Mouse (Mus musculus) thymus, adult 2 months (tissue): Measurements from ENCODE around the gene Sumf1.

Source experiments
- CTCF ChIP-seq: fragments of 200-500 bp; IDR thresholded peaks from 2 replicates; pipeline ENCODE4 v1.5.1; 2012; ENCODE audit warnings: mild to moderate bottlenecking, control low read depth, low read length, moderate library complexity, borderline replicate concordance; ENCODE audit not compliant: control insufficient read depth, poor library complexity, insufficient read depth; ENCODE audit errors: extremely low read depth
- POLR2A ChIP-seq: fragments of 200-500 bp; IDR thresholded peaks from 2 replicates; pipeline ENCODE4 v1.6.1; 2012; ENCODE audit warnings: mild to moderate bottlenecking, low read length, control low read depth, moderate library complexity; ENCODE audit not compliant: control insufficient read depth, poor library complexity, insufficient read depth; ENCODE audit errors: extremely low read depth

GRCm38 (mm10) chr6:108156881-108157280 is 28.5 kb downstream of the Sumf1 start:
- TF ChIP-seq POLR2A, result no peak
- TF ChIP-seq CTCF, result no peak
